Comparison of ENCODE assay signal across 8 mouse cellular contexts in the genomic region with DNA sequence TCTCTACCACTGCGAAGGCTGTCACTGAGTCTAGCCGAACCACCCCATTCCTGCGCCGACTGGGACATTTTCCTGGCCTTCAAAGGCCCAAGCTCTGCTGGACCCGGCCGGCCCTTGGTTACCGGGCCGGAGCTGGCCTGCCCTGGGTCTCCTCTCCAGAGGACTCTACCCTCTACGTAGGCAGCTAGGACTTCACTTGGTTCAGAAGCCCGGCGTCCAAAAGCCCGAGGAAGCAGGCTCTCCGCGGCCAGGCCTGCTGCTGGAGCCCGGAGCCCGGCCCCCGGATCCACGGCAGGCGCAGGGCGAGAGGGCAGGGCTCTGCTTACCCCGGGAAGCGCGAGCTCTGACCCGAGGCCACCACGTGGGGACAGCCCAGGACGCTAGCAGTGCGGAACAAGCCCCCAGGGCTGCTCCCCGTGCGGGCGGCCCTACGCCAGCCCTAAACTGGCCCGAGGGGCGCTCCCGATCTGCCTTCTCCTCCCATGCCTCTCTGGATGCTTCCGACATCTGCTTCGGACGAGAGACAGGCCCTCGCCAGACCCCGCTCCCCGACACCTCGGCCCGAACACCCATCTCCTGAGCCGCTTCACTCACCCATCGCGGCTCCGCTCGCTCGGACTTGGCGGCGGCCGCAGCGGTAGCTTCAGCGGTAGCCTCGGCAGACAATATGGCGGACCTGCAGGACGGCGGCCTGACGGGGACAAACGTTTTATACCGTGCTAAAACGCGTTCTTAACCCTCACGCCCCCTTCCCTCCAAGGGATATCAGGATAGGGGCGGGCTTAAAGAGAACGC. TPM values are rescaled to one million over a fixed set of nuclear protein-coding genes. Genes with fewer than 3 reads are reported as not detected.
A peak's percentile ranks its signal among the peaks of the same experiment; 100 is the strongest.
DNase-seq lines count a peak whose midpoint lies in the region; ATAC-seq and TF ChIP-seq lines count a peak whose summit lies in the region.

A gene (minus strand): TSS at position 685 of the 795 bp plus-strand sequence.

- peaks cover 15% of the 10 kb centered on the region for H3K4me1 ChIP-seq in bone marrow macrophage, adult 2 months (ENCODE audit: control insufficient read depth, insufficient read depth, low read length)
- peaks cover 7% of the 10 kb centered on the region for H3K4me1 ChIP-seq in embryonic fibroblast, embryonic 13.5 days (ENCODE audit: control insufficient read depth, insufficient read depth, low read length)
- peaks cover 18% of the 10 kb centered on the region for H3K4me1 ChIP-seq in heart, embryonic 10.5 days
- H3K4me1 ChIP-seq in kidney, embryonic 15.5 days, result peaks cover 17% of the 10 kb centered on the region

- no peak; the same call in 1 of the 2 replicates for TF ChIP-seq POLR2A in bone marrow macrophage, adult 2 months (IDR thresholded peaks at IDR 0.05; ENCODE audit: borderline replicate concordance, low read depth, low read length)
- TF ChIP-seq POLR2A in embryonic fibroblast, embryonic 13.5 days (IDR thresholded peaks at IDR 0.05; ENCODE audit: low read depth, low read length), result peak; percentile 68

- WGBS in heart, embryonic 10.5 days, result under 1% methylated on average over 65 of the region's 65 CpGs
- WGBS in kidney, embryonic 15.5 days, result under 1% methylated on average over 65 of the region's 65 CpGs

- H3K27ac ChIP-seq in bone marrow macrophage, adult 2 months (ENCODE audit: insufficient read depth, low read depth, low read length), result peak within 1 kb of the TSS; percentile 84
- peak within 1 kb of the TSS; percentile 90 for H3K27ac ChIP-seq in embryonic fibroblast, embryonic 13.5 days (ENCODE audit: insufficient read depth, low read length)
- peak within 1 kb of the TSS; percentile 98 for H3K27ac ChIP-seq in heart, embryonic 10.5 days
- H3K27ac ChIP-seq in kidney, embryonic 15.5 days, result peak within 1 kb of the TSS; percentile 97

- peak within 1 kb of the TSS; percentile 90 for H3K4me3 ChIP-seq in bone marrow macrophage, adult 2 months (ENCODE audit: insufficient read depth, low read length)
- H3K4me3 ChIP-seq in embryonic fibroblast, embryonic 13.5 days (ENCODE audit: insufficient read depth, low read length), result peak within 1 kb of the TSS; percentile 87
- peak within 1 kb of the TSS; percentile 100 for H3K4me3 ChIP-seq in heart, embryonic 10.5 days
- H3K4me3 ChIP-seq in kidney, embryonic 15.5 days (replicated peaks), result peak within 1 kb of the TSS; percentile 85

- TF ChIP-seq CTCF in bone marrow macrophage, adult 2 months (IDR thresholded peaks at IDR 0.05; ENCODE audit: low read depth, low read length), result no peak
- TF ChIP-seq CTCF in embryonic fibroblast, embryonic 13.5 days (IDR thresholded peaks at IDR 0.05; ENCODE audit: borderline replicate concordance, insufficient read depth, low read length), result no peak

- H3K4me2 ChIP-seq in kidney, embryonic 15.5 days, result peak within 1 kb of the TSS; percentile 80

- peak; percentile 89 for ATAC-seq in kidney, embryonic 15.5 days (replicated peaks; ENCODE audit: low FRiP score)
- peak; percentile 97 for ATAC-seq in monocyte, adult 5-6 weeks (replicated peaks; ENCODE audit: insufficient number of reproducible peaks, low FRiP score, low TSS enrichment, poor library complexity, severe bottlenecking)

- H3K36me3 ChIP-seq in heart, embryonic 10.5 days, result peaks cover 27% of the 10 kb centered on the region
- peaks cover 35% of the 10 kb centered on the region for H3K36me3 ChIP-seq in kidney, embryonic 15.5 days

- H3K9me3 ChIP-seq in heart, embryonic 10.5 days, result no peaks in the 10 kb centered on the region
- H3K9me3 ChIP-seq in kidney, embryonic 15.5 days (replicated peaks), result no peaks in the 10 kb centered on the region

- peak; percentile 91 for DNase-seq in A20 (ENCODE audit: low read depth, low spot score)
- DNase-seq in heart, embryonic 10.5 days (ENCODE audit: low spot score), result peak; percentile 97
- DNase-seq in liver, result peak; percentile 86
- DNase-seq in spleen, postnatal 4 days (ENCODE audit: low spot score in 2 of 2), result peak; percentile 82 to 93

- H3K27me3 ChIP-seq in heart, embryonic 10.5 days (ENCODE audit: insufficient read depth, poor library complexity, severe bottlenecking), result no peaks in the 10 kb centered on the region
- no peaks in the 10 kb centered on the region for H3K27me3 ChIP-seq in kidney, embryonic 15.5 days

- peak within 1 kb of the TSS; percentile 96 for H3K9ac ChIP-seq in kidney, embryonic 15.5 days

RNA-seq across cellular contexts. Expression of the gene that starts here (rescaled TPM):
- 35.1 and 42.0 TPM in 2 replicates for polyA plus RNA-seq in bone marrow macrophage, adult 2 months (2012; ENCODE audit: insufficient read depth, insufficient read length, missing spikeins)
- polyA plus RNA-seq in embryonic fibroblast, embryonic 13.5 days (2011; ENCODE audit: insufficient read length, low read depth, missing spikeins), result 80.7 and 84.3 TPM in 2 replicates
- polyA plus RNA-seq in heart, embryonic 10.5 days (2016; fragmentation: Nextera tagmentation; extraction: Ambion mirVana), result 13.6 and 17.2 TPM in 2 replicates
- 18.6 and 18.7 TPM in 2 replicates for polyA plus RNA-seq in kidney, embryonic 15.5 days (2015; fragmentation: Nextera tagmentation; extraction: Ambion mirVana)
- total RNA-seq in monocyte, adult 5-6 weeks (2017), result 16.8 to 32.2 TPM (median 18.2 TPM) in 3 replicates

Comparison
In these comparisons a context has a peak if more than half of its experiments do, and no peak if none do; other contexts are left out.
1. Peak in every context shown above with its lines: DNase-seq, ATAC-seq, H3K4me3 ChIP-seq and H3K27ac ChIP-seq.